Mouse (Mus musculus): Measurements from ENCODE around the gene Aurka.

GRCm38 (mm10) chr2:172413894-172414293 lies 43.6 kb upstream of the Aurka start:
- no peak for TF ChIP-seq MAFK (IDR thresholded peaks at IDR 0.05; ENCODE audit: insufficient read depth, low read depth, low read length)
- TF ChIP-seq HCFC1 (IDR thresholded peaks at IDR 0.05; ENCODE audit: borderline replicate concordance, insufficient read depth, low read length), result no peak
- no peak for TF ChIP-seq ZNF384 (IDR thresholded peaks at IDR 0.05; ENCODE audit: low read depth, low read length)
